Mouse (Mus musculus) adipocyte (in vitro differentiated cells): ENCODE results near the gene Xylt1.

Source experiments
- DNase-seq: peaks from one replicate; pipeline ENCODE4 v3.0.0-alpha.2; 2016; ENCODE audit warnings: low spot score

Xylt1 gene

DNA sequence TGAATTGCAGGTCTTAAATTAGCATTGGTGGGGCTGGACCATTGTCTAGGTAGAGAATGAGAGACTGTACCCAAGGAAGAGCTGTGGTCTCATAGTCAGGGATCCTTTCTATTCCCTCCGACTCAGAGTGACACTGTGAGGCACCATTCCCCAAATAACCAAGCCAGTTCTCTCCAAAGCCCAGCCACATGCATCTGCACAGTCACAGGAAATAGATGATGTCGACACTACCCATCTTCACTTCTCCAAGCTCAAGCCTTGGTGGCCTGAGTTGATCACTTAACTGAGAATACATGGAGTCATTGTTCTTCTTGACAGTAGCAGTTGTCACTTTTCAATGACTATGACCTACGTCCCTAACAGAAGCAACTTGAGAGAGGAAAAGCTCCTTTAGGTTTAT, 100.6 kb downstream of the Xylt1 start:
- no peak for DNase-seq

DNA sequence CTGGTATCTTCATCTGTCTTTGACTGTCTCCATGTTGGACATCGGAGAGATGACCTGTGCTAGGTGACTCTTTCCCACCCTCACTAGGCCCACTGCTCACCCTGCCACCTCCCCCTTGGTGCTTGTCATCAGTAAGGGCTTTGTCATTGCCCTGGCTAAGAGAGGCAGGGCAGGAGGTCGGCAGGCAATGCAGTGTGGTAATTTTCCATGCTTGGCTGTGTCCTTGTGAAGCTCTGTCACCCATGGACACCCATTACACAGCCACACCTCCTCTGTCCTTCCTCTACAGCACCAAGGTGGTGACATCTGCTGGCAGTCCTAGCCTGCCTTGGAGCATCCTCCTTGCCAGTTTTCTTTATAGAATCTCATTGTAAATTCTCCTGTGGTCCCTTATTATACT, 101.9 kb downstream of the Xylt1 start:
- DNase-seq = no peak

DNA sequence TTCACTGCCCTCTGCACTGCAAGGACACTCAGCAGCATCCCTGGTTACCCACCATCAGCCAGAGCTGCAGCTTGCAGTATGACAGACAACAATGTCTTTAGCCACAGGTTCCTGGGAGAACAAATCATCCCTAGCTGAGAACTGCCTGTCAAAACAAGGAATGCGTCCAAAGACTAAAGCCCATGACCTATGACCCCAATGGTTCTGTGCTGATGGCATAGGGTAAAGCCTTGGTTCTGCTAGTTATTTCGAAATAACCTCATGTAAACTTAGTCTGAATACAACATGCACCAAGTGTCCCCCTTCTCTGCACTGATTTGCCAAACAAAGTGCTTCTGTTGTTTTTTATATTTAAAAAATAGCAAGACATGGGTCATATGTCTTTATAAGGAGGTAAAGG, 103.8 kb downstream of the Xylt1 start:
- DNase-seq = no peak

DNA sequence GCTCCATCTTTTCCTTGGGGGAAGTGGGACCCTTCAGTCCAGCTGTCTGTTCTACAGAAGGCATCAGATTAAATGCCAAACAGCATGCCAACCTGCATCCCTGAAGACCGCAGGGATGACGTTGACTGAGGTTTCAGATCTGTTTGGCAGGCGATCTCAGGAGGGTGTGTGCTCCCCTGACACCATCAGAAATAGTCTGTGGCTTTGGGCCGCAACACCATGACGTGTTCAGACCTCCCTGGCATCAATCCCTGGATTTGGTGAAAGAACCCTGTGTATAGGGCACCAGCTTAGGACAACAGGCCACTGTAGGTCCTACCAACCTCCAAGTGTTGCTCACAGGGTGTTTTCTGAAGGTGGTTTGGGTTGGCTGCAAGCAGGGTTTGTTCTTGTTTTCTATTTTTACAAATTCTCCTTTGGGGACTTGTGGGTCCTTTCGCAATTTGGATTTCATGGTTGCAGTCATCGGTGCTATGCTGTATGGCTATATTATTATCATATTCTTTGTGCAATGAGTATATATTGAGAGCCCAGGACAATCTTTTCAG, 104.3 kb downstream of the Xylt1 start:
- no peak for DNase-seq

DNA sequence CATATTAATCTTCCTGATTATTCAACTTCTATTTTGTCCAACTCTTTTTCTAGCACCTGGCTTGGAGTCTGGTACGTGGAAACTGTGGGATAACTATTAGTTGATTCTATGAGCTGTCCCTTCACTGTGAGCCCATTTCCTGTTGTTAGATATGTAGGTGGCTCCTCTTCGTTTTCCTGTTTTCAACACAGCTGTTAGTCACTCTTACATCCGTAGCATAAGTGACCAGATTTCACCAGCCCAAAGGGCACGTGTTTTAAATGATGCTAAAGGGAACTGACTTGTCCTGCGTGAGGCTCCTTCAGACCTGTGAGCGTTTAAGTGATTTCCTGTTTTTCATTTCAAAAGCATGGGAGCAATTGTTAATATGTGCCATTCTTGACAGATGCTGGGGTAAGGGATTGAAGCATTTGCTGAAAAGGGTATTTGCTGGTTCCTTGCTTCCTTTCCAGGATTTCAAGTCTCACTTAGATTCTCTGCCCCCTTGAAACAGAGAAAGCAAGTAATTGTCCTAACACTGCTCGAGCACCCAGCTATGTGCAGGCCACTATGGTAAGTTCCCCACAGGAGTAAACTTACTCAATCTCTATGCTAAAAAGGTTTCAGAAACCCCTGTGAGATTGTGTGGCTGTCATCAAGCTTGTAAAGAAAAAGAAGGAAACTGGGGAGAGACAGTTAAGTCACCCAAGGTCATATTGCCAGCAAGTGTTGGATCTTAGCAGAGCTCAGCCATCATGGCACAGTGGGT, 105.8 kb downstream of the Xylt1 start:
- no peak for DNase-seq

DNA sequence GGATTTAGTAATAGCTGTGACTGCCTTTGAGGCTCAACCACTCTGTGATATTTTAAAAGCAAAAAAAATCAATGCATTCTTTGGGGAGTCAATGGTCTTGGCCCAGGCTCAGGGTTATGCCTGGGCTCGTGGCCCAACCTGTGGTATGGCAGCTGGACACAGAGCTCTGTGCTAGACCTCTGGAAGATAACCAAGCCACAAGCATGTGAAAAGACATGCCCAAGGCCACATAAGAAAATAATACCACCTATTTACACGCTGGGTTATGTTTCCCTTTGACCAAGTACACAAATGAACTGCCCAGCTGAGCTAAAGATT, 106.4 kb downstream of the Xylt1 start:
- DNase-seq = no peak

DNA sequence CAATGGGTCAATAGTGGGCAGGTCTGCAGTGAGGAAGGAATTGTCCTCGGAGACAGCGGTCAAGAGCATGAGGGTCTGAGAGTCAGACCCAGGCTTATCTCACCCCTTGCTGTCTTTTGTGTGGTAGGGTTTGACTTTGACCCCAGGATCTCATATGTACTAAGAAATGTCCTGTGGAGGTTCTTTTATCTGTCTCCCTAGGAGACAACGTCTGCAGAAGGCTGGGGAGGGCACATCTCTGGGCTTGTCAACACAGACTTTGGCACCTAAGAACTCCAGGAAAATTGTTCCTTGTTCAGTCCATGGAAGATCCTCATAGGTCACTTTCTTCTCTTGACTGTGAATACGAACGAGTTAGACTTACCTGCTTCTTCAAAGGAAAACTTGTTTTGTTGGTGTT, 109.2 kb downstream of the Xylt1 start:
- DNase-seq = no peak

DNA sequence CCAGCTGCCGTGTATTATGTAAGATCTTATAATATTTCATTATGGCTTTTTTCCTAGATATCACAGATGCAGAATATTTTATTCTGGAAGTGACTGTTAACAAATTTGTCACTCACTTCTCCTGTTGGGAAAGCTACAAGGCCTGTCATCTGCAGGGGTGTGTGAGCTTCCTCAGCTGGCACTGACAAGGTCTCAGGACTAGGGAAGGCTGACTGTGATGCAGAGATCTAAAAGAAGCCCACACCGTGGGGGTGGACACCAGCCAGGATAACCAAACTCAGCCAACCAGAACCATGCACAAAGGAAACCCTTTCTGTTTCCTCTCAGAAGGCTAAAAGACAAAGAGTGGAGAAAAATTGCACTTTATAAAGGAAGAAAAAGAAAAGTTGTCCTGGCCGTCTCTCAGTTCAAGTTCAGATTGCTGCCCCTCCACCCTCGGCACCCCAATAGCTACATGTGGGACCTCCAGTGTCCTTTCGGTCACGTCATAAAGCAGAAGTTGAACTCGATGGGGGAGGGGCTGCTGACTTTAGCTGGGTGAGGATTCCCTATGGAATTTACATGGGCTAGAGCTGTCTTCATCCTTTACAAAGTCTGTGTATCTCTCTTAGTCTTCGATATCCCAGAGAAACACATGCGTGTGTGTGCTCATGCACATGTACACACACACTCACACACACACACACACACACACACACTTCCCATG, 109.9 kb downstream of the Xylt1 start:
- DNase-seq = no peak

DNA sequence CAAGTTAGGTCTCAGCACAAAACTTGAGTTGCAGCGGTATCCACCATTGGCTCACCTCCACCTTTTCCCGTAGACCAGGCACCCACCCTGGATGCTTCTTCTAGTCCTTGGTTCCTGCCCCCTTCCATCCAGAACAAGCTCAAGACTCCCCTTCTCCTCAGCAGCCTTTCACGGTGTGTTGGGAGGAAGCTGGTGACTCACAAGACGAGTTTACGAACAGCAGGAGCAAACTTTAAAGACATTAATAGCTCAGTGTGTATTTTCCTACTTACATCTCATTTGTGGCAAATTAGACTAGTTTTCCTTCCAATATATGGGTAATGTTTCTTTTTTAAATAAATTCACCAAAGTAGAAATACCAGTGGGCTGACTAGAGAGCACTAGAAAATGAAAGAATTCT, 110.7 kb downstream of the Xylt1 start:
- no peak for DNase-seq

DNA sequence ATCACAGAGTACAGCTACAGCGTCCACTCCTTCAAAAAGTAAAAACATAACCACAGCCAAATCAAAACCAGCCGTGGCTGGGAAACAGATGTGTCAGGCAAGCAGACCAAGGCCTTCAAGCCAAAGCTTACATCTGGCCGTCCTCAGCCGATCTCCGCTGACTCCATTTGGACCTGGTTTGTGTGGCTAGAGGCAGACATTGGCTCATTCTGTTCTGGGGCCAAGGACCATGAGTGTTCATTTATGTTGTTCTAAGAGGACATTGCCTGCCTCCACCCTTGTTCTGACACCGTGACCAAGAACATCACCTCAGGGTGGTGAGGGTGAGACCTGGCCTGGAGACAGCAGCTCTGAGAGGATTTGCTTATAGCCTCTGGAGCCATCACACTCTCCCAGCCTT, 113.4 kb downstream of the Xylt1 start:
- DNase-seq = no peak

DNA sequence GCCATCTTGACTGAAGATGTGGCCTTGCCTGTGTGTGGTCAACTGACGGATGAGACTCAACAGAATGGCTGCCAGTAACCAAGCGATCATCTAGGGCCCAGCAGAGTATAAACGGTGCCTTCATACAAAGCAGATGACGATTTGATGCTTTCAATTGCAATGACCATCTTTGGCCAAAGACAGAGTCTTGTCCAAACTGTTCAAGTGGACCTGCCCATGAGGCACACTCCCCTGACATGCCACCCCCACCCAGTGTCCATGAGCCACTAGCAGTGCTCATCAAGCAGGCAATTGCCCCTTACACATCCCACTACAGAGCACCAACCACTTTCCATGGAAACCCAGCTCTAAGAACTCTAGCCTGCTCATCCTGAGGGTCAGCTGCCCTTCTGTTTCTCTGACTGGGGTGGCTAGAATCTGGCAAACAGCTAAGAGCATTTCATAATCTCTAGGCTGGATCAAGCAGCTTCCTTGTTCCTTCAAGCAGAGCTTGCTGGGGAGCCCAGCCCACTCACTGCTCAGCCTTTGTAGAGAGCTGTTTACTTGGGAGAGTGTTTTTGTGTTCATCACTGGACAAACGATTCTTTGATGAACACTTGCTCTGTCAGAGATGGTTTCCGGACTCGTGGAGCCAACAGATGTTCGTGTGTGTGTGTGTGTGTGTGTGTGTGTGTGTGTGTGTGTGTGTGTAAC, 114.0 kb downstream of the Xylt1 start:
- no peak for DNase-seq

DNA sequence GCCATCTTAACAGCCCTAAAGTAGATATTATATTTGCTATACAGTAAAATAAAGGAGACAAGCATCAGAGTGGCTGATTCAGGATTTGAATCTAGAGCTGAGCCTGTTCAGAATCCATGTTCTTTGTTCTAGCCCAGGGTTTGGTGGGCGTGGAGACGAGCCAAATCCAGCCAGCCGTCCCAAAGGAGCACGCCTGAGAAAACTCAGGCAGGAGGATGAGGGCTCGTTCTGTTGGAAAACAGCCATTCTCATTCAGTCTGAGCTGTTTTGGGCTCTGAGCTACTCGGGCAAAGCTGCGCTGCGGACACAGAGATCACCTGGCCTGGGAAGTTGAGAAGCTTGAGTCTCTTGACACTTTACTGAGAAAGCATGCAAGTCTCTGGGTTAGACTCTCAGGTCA, 115.0 kb downstream of the Xylt1 start:
- no peak for DNase-seq

DNA sequence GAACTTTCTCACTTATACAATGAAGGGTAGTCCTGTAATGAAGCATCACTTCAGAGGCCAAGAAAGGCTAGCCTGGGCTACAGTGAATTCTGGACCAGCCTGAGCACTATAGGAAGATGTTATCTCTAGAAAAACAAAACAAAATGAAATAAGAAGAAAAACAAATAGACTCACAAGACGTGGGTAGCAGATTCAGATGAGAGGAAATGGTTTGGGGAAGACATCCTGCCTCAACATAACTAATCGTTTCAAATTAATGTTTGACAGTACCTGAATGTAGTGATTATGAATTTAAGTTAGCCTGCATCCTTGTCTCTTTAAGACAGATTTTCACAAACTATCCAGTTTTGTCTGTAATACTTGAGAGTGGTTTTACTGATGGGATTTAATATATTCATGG, 117.4 kb downstream of the Xylt1 start:
- no peak for DNase-seq

DNA sequence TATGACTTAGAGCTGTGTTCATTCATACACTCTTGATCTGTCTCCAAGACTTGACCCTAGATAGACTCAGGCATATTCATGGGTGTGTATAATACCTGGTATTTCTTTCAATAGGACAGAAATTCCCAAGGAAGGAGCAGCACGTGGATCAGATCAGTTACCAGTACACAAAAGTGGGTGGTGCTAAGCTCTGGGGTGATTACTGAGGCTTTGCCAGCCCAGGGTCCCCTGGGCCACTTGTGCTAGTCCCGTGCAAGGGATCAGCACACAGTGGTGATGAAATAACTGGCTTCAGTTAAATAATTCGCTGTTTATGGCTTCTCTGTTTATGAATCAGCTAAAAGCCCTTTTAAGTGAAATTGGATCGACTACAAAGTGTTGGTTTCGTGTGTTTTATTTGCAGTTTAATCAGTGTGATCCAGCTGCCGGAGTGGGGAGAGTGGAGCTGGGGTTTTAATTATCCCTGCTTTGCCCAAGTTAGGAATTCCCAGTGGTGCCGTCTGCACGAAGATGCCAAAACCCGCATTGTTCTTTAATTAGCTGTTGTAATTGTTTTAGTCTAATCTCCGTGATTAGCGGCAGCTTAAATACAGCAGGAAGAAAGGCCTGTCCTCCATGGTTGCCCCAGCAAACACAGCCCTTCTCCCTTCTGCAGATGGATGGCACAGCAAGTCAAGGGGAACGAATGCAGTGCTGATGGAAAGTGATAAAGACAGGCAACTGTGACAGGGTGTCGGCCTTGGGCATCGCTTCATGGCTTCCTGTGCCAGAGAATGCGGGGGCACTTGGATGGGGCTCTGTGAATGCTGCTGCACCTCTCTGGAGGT, 120.8 kb downstream of the Xylt1 start:
- no peak for DNase-seq

DNA sequence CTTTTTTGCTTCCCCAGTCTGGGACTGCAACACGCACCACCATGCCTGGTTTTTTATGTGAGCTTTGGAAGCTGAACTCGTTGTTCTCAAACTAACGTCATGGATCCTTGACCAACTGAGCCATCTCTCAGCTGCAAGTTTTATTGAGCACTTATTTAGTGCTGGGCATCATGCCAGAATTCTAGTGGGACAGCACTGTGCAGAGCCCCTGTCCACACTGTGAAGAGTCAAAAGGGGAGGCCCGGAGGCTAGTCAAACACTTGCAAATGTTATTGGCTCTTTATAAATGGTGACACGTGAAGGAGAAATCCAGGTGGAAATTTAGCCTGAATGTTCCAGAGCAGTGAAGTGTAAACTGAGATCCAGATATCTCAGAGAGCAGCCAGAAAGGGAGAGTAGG, 121.6 kb downstream of the Xylt1 start:
- no peak for DNase-seq

DNA sequence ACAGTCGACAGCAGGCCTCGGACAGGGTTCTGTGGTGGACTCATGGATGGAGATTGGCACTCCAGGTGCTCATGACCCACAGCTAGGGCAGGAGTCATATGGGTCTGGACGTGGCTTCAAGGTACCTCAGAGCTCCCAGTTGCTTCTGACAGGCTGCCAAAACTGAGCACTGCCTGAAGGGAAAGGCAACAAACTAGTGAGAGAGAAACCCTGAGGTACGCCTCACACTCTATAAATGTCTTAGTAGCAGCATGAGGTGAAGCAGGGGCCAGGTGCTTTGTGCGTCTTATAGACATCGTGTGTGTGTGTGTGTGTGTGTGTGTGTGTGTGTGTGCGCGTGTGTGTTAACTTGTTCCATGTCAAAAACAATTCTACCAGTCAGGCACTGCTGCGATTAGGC, 122.9 kb downstream of the Xylt1 start:
- no peak for DNase-seq

DNA sequence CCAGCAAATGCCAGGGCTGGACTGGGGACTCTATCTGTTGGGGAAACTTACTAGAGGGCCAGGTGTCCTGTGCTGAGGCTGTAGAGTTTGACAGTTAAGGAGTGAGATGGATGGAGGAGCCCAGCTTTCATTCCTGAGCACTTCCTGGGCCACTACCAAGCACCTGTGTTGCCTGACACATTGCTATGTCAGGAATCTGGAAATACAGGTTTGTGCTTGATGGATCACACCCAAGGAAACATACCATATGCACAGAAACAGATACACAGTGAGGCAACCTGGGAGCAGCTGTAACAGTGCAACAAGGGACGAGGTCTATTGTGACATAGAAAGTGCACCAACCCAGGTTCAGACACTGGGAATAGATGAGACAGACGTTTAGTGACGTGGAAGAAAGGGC, 125.0 kb downstream of the Xylt1 start:
- no peak for DNase-seq

DNA sequence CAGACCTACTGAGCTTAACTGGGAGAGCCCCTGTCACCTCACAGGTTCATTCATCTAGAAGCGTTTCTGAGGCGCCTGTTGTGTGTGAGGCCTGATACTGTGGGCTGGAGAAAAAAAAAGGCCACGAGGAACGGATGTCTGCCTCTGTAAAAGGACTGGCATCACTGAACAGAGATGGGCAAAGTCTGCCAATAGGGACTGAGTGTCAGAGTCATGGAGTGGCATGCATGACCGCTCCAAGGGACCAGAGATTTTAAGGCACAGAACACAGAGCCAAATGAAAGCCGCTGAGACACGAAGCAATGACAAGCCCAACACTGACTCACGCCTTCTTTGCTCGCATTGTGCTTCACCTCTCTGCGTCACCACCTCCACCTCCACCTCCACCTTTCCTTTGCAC, 126.6 kb downstream of the Xylt1 start:
- DNase-seq = no peak

DNA sequence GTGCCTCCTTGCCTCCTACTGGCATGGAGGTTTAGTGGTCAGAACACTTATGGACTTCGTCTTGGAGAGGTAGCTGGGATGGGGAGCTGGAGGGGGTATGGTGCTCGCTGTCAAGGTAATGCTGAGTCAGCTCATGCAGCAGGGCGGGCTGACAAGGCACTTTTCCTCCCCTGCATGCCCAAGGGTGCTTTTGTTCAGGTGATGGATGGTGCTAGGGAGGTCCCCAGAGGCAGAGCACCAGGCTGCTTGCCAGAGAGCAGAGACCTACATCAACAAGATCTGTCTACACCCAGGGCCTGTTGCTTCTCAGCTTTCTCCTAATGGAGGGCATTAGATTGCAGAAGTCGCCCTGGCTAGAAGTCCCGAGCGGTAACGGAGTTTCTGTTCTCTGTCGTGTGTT, 127.3 kb downstream of the Xylt1 start:
- DNase-seq = no peak

DNA sequence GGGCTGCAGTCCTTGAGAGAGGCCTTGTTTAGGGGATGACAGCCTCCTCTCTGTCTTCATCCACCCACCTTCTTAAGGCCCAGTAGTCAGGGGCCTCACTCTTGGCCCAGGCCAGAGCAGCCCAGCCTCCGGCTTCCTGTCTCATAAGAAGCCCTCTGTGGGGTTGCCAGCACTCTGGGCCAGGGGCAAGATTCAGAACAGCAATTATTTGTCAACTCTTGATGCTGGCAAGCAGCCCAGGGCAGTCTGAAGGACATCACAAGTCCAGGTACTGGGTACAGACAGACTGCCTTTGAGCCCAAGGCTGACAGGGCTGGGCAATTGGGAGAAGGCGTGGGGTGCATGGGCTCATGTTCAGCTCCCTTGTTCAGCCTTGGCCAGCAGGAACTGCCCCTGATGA, 129.3 kb downstream of the Xylt1 start:
- no peak for DNase-seq

DNA sequence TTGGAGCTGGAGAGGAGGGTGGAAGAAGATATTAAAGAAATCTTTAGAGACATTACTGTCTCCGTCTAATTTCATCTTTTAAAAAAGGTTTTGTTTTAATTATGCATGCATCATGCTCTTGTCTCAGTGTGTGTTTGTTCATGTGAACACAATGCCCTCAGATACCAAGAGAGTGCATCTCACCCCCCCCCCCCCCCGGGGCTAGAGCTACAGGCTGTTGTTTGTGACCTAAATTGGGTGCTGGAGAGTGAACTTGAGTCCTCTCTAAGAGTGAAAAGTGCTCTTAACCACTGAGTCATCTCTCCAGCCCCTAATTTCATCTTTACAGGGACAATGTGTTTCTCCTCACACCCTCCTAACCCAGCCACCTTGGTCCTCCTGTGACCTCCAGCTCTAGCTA, 131.5 kb downstream of the Xylt1 start:
- no peak for DNase-seq

DNA sequence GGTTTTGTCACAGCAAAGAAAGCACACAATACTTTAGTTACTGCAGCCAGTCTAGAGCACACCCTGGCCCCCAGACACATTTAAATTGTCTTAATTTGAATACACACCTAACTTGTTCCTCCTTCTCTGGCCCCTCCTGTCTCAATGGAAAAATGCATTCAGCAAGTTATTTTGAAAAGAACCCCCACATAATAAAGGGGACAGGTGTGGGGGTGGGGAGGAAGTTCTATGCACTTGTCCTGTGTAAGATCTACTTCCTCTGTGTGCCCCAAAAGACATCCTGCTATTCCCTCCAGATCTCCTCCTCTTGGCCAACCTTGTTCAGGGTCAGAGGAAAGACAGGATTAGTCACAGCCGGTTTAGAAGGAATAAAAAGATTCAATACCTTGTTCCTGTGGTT, 135.0 kb downstream of the Xylt1 start:
- no peak for DNase-seq
